Mouse (Mus musculus): ENCODE results near the gene Gm14569. TPM values are rescaled to one million over a fixed set of nuclear protein-coding genes. Genes with fewer than 3 reads are reported as not detected.

Gene Gm14569
- total and polyA plus RNA-seq, 3 experiments = not detected

GRCm38 (mm10) chrX:36393279-36393678 is 98.4 kb downstream of the Gm14569 start:
- DNase-seq = no peak
- Histone ChIP-seq H3K4me3 (no peak overlapping the region), H3K4me1 (ENCODE audit: control insufficient read depth, insufficient read depth, low read length) (no peaks in the 10 kb centered on the region), H3K27me3 (ENCODE audit: control insufficient read depth, insufficient read depth, low read length) (no peaks in the 10 kb centered on the region), H3K79me2 (replicated peaks; ENCODE audit: control insufficient read depth, insufficient read depth, low read length) (no peaks in the 10 kb centered on the region), H3K36me3 (ENCODE audit: control insufficient read depth, insufficient read depth, low read length) (no peaks in the 10 kb centered on the region), H3K27ac (no peak overlapping the region), H3K9ac (ENCODE audit: low read depth, low read length) (no peak overlapping the region)
- intact Hi-C loops (cut with DNase I) = loop anchor here (2.0 kb wide), 1 partner anchor 168 kb away; no protein-coding TSS in a partner anchor
- TF ChIP-seq POLR2A (IDR thresholded peaks at IDR 0.05; ENCODE audit: insufficient read depth, low read depth, low read length) (no peak), EP300 (IDR thresholded peaks at IDR 0.05; ENCODE audit: insufficient read depth, low read depth, low read length) (no peak), CTCF (IDR thresholded peaks at IDR 0.05) (peak; percentile 62)
- 45% methylated on average over 6 of the region's 6 CpGs for WGBS

DNA sequence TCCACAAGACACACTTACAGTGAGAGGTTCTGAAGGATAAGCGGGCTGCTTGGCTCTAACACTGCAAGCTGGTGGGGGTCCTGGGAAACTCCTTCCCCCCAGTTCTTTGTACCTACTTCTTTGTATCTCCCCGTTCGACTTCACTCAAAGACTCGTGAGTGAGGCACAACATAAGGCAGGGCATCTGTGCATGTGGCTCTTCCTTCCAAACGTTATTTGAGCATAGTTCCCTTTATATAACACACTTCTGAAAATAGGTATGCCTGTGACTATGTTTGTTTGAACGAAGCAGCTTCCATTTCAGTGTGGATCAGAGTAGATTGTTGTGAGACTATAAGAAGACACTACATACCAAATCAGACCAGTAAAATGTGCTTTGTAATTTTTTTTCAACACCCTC is 99.0 kb downstream of the Gm14569 start:
- H3K27ac ChIP-seq = no peak overlapping the region
- H3K9ac ChIP-seq (ENCODE audit: low read depth, low read length) = no peak overlapping the region
- DNase-seq = no peak
- no peak overlapping the region for H3K4me3 ChIP-seq
- intact Hi-C loops (cut with DNase I) = loop anchor here (2.0 kb wide), 1 partner anchor 168 kb away; no protein-coding TSS in a partner anchor
- H3K27me3 ChIP-seq (ENCODE audit: control insufficient read depth, insufficient read depth, low read length) = no peaks in the 10 kb centered on the region
- no peaks in the 10 kb centered on the region for H3K36me3 ChIP-seq (ENCODE audit: control insufficient read depth, insufficient read depth, low read length)
- 55% methylated on average over 6 of the region's 6 CpGs for WGBS
- TF ChIP-seq POLR2A (IDR thresholded peaks at IDR 0.05; ENCODE audit: insufficient read depth, low read depth, low read length) = no peak
- no peak for TF ChIP-seq EP300 (IDR thresholded peaks at IDR 0.05; ENCODE audit: insufficient read depth, low read depth, low read length)
- no peak for TF ChIP-seq CTCF (IDR thresholded peaks at IDR 0.05)
- H3K79me2 ChIP-seq (replicated peaks; ENCODE audit: control insufficient read depth, insufficient read depth, low read length) = no peaks in the 10 kb centered on the region
- no peaks in the 10 kb centered on the region for H3K4me1 ChIP-seq (ENCODE audit: control insufficient read depth, insufficient read depth, low read length)

GRCm38 (mm10) chrX:36390503-36390902 is 101.1 kb downstream of the Gm14569 start:
- Histone ChIP-seq H3K36me3 (ENCODE audit: control insufficient read depth, insufficient read depth, low read length) (no peaks in the 10 kb centered on the region), H3K4me3 (no peak overlapping the region), H3K9ac (ENCODE audit: low read depth, low read length) (no peak overlapping the region), H3K27me3 (ENCODE audit: control insufficient read depth, insufficient read depth, low read length) (no peaks in the 10 kb centered on the region), H3K4me1 (ENCODE audit: control insufficient read depth, insufficient read depth, low read length) (no peaks in the 10 kb centered on the region), H3K79me2 (replicated peaks; ENCODE audit: control insufficient read depth, insufficient read depth, low read length) (no peaks in the 10 kb centered on the region), H3K27ac (no peak overlapping the region)
- intact Hi-C loops (cut with DNase I) = no loop called here
- WGBS = 39% methylated on average over 2 of the region's 2 CpGs
- no peak for TF ChIP-seq POLR2A (IDR thresholded peaks at IDR 0.05; ENCODE audit: insufficient read depth, low read depth, low read length)
- TF ChIP-seq CTCF (IDR thresholded peaks at IDR 0.05) = no peak
- DNase-seq = no peak

GRCm38 (mm10) chrX:36389971-36390370 is 101.7 kb downstream of the Gm14569 start:
- Histone ChIP-seq H3K27me3 (ENCODE audit: control insufficient read depth, insufficient read depth, low read length) (no peaks in the 10 kb centered on the region), H3K79me2 (replicated peaks; ENCODE audit: control insufficient read depth, insufficient read depth, low read length) (no peaks in the 10 kb centered on the region), H3K4me1 (ENCODE audit: control insufficient read depth, insufficient read depth, low read length) (no peaks in the 10 kb centered on the region), H3K9ac (ENCODE audit: low read depth, low read length) (no peak overlapping the region), H3K4me3 (no peak overlapping the region), H3K36me3 (ENCODE audit: control insufficient read depth, insufficient read depth, low read length) (no peaks in the 10 kb centered on the region), H3K27ac (no peak overlapping the region)
- 63% methylated on average over 3 of the region's 3 CpGs for WGBS
- peak in 1 of 2 experiments; percentile 5 for DNase-seq
- intact Hi-C loops (cut with DNase I) = no loop called here
- no peak for TF ChIP-seq POLR2A (IDR thresholded peaks at IDR 0.05; ENCODE audit: insufficient read depth, low read depth, low read length)
- no peak for TF ChIP-seq EP300 (IDR thresholded peaks at IDR 0.05; ENCODE audit: insufficient read depth, low read depth, low read length)
- no peak for TF ChIP-seq CTCF (IDR thresholded peaks at IDR 0.05)

DNA sequence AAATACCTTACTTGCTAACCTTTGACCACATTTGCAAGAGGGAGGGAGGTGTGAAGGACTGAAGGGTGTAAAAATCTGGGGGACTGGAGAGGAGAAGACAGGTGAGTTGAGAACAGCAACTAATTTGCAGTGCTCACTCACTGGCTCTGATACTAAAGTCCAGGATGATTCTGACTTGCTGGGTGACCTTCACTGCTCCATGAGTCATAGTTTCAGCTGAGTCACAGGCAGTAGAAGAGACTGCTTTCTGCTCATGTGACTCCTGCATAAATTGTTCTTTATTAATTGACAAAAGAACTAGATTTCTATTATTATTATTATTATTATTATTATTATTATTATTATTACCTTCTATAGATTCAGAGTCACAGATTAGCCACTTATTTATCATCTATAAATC is 106.3 kb downstream of the Gm14569 start:
- no peak for DNase-seq
- Histone ChIP-seq H3K27ac (no peak overlapping the region), H3K36me3 (ENCODE audit: control insufficient read depth, insufficient read depth, low read length) (no peaks in the 10 kb centered on the region), H3K9ac (ENCODE audit: low read depth, low read length) (no peak overlapping the region), H3K4me1 (ENCODE audit: control insufficient read depth, insufficient read depth, low read length) (no peaks in the 10 kb centered on the region), H3K4me3 (no peak overlapping the region), H3K27me3 (ENCODE audit: control insufficient read depth, insufficient read depth, low read length) (no peaks in the 10 kb centered on the region), H3K79me2 (replicated peaks; ENCODE audit: control insufficient read depth, insufficient read depth, low read length) (no peaks in the 10 kb centered on the region)
- TF ChIP-seq POLR2A (IDR thresholded peaks at IDR 0.05; ENCODE audit: insufficient read depth, low read depth, low read length) (no peak), EP300 (IDR thresholded peaks at IDR 0.05; ENCODE audit: insufficient read depth, low read depth, low read length) (no peak), CTCF (IDR thresholded peaks at IDR 0.05) (no peak)
- intact Hi-C loops (cut with DNase I) = no loop called here

Small RNA genes within 50 kb of the gene (microRNA-seq; reads per million reads assigned to microRNA genes)
- 0 reads per million in 2 experiments for gene Gm44485

Other genes starting within 250 kb of the Gm14569 start
- gene Lonrf3, start 163.5 kb downstream of the Gm14569 start, total RNA-seq (2021) = 1 to 10 TPM in 1 of 2 experiments, under 1 TPM in 1; 0.77 to 1.0 TPM
- 0.20 and 0.35 TPM in 2 replicates for gene Lonrf3, start 163.5 kb downstream of the Gm14569 start, polyA plus RNA-seq (2012; rRNA removed)
- gene Gm6268, start 90.5 kb downstream of the Gm14569 start, total RNA-seq (2021) = not detected
- not detected in 2 replicates for gene Gm6268, start 90.5 kb downstream of the Gm14569 start, polyA plus RNA-seq (2012; rRNA removed)
- gene Pgrmc1, start 106.4 kb upstream of the Gm14569 start, total RNA-seq (2021) = 10 to 100 TPM; 20.9 to 21.9 TPM
- gene Pgrmc1, start 106.4 kb upstream of the Gm14569 start, polyA plus RNA-seq (2012; rRNA removed) = 15.0 and 19.3 TPM in 2 replicates
- 1 to 10 TPM; 2.4 to 2.5 TPM for gene Akap17b, start 153.6 kb upstream of the Gm14569 start, total RNA-seq (2021)
- gene Akap17b, start 153.6 kb upstream of the Gm14569 start, polyA plus RNA-seq (2012; rRNA removed) = 0.45 and 1.2 TPM in 2 replicates

Data from heart, adult 2 months (tissue).